Mouse (Mus musculus) MEL (cell line): Measurements from ENCODE around the gene Prox1.

Experiments
- CHD1 ChIP-seq: IDR thresholded peaks from 2 replicates; pipeline ENCODE4 v1.6.1; 2012; ENCODE audit warnings: low read depth, mild to moderate bottlenecking, inconsistent platforms, low read length, improper control_type of control experiment
- CTCF ChIP-seq, 3 experiments: IDR thresholded peaks in 2 of 3; conservative IDR thresholded peaks in 1 of 3; 2 replicates each; pipeline ENCODE4 v1.5.1; 2011 to 2012; ENCODE audit warnings: low read length in 3 of 3, low read depth in 2 of 3, mild to moderate bottlenecking in 2 of 3, improper control_type of control experiment in 1 of 3, inconsistent platforms in 1 of 3, mixed read lengths in 1 of 3, moderate library complexity in 1 of 3; ENCODE audit not compliant: control insufficient read depth in 1 of 3, insufficient read depth in 1 of 3, poor library complexity in 1 of 3, severe bottlenecking in 1 of 3
- EP300 ChIP-seq, 2 experiments: IDR thresholded peaks; 2 replicates each; pipeline ENCODE4 v1.6.1; 2011; ENCODE audit warnings: improper control_type of control experiment in 2 of 2, low read length in 2 of 2, low read depth in 1 of 2, mild to moderate bottlenecking in 1 of 2
- ETS1 ChIP-seq: IDR thresholded peaks from 2 replicates; pipeline ENCODE4 v1.6.1; 2012; ENCODE audit warnings: low read depth, mild to moderate bottlenecking, inconsistent platforms, low read length, improper control_type of control experiment, moderate library complexity
- HCFC1 ChIP-seq: IDR thresholded peaks from 2 replicates; pipeline ENCODE4 v1.6.1; 2012; ENCODE audit warnings: low read depth, mild to moderate bottlenecking, inconsistent platforms, low read length, improper control_type of control experiment, moderate library complexity
- MAX ChIP-seq: IDR thresholded peaks from 2 replicates; pipeline ENCODE4 v1.6.1; 2011; ENCODE audit warnings: low read length, improper control_type of control experiment
- MAZ ChIP-seq: IDR thresholded peaks from 2 replicates; pipeline ENCODE4 v1.6.1; 2012; ENCODE audit warnings: low read depth, mild to moderate bottlenecking, inconsistent platforms, low read length, improper control_type of control experiment
- POLR2A ChIP-seq, 2 experiments: IDR thresholded peaks; 2 replicates each; pipeline ENCODE4 v1.6.1; 2011 to 2012; ENCODE audit warnings: low read length in 2 of 2, mild to moderate bottlenecking in 2 of 2, control low read depth in 1 of 2, improper control_type of control experiment in 1 of 2, low read depth in 1 of 2, moderate library complexity in 1 of 2; ENCODE audit not compliant: control insufficient read depth in 1 of 2, insufficient read depth in 1 of 2, poor library complexity in 1 of 2
- USF1 ChIP-seq: IDR thresholded peaks from 2 replicates; pipeline ENCODE4 v1.6.1; 2014; ENCODE audit warnings: low read depth, mild to moderate bottlenecking, inconsistent platforms, low read length, improper control_type of control experiment, moderate library complexity
- ZMIZ1 ChIP-seq: IDR thresholded peaks from 2 replicates; pipeline ENCODE4 v1.6.1; 2012; ENCODE audit warnings: low read depth, mild to moderate bottlenecking, inconsistent platforms, low read length, improper control_type of control experiment, moderate library complexity
- ZNF384 ChIP-seq: IDR thresholded peaks from 2 replicates; pipeline ENCODE4 v1.6.1; 2012; ENCODE audit warnings: low read depth, mild to moderate bottlenecking, inconsistent platforms, low read length, improper control_type of control experiment

GRCm38 (mm10) chr1:190189125-190189524 lies 18.6 kb upstream of the Prox1 start:
- TF ChIP-seq POLR2A (IDR thresholded peaks at IDR 0.05; ENCODE audit: control insufficient read depth in 1 of 2, insufficient read depth in 1 of 2, low read depth in 1 of 2, low read length in 2 of 2, poor library complexity in 1 of 2): no peak
- no peak for TF ChIP-seq MAZ
- TF ChIP-seq EP300 (IDR thresholded peaks at IDR 0.05; ENCODE audit: low read depth in 1 of 2, low read length in 2 of 2): no peak
- no peak for TF ChIP-seq HCFC1
- TF ChIP-seq USF1: no peak
- no peak for TF ChIP-seq CTCF (IDR thresholded peaks at IDR 0.05 in 2 of 3, conservative IDR thresholded peaks at IDR 0.05 in 1 of 3; ENCODE audit: control insufficient read depth in 1 of 3, insufficient read depth in 1 of 3, low read depth in 2 of 3, low read length in 3 of 3, poor library complexity in 1 of 3, severe bottlenecking in 1 of 3)
- no peak for TF ChIP-seq MAX
- TF ChIP-seq ZNF384: no peak
- TF ChIP-seq ZMIZ1: no peak
- TF ChIP-seq CHD1: no peak
- TF ChIP-seq ETS1: no peak
